Mouse (Mus musculus) heart, postnatal 0 days (tissue): Measurements from ENCODE around the gene Rora.
"Not testable (repeated sequence)": the region's sequence is repeated elsewhere in the genome, so short reads cannot be mapped to it uniquely, and the experiment has no call there.

Source experiments
- CTCF ChIP-seq: IDR thresholded peaks from 2 replicates; pipeline ENCODE4 v1.5.1; 2016; ENCODE audit warnings: antibody characterized with exemption, control low read depth, low read depth
- EP300 ChIP-seq: IDR thresholded peaks from 2 replicates; pipeline ENCODE4 v1.6.1; 2016; ENCODE audit warnings: antibody characterized with exemption, low read depth

DNA sequence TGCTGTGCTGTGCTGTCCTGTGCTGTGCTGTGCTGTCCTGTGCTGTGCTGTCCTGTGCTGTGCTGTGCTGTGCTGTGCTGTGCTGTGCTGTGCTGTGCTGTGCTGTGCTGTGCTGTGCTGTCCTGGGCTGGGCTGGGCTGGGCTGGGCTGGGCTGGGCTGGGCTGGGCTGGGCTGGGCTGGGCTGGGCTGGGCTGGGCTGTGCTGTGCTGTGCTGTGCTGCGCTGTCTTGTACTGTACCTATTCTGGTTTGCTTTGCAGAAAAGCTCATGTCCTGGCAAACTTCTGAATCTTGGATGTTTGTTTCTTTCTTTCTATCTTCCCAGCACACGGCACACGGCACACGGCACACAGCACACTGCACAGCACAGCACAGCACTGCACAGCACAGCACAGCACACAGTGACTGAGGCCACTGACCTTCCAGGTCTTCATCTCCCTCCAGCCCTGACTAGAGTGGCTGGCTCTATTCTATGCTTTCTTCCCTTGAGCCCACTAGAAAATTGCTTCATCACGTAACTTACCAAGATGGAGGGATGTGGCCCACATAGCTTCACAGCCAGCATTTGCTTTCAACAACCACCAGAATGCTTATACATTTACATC, 446.7 kb downstream of the Rora start:
- TF ChIP-seq CTCF, EP300: not testable (repeated sequence)
